Mouse (Mus musculus): ENCODE data around the gene Ccdc106.

Ccdc106 gene

GRCm38 (mm10) chr7:5081241-5081640 is 60.9 kb downstream of the Ccdc106 start:
- no peak for DNase-seq

- no peak for DNase-seq
Measured at GRCm38 (mm10) chr7:5081939-5082338, 61.6 kb downstream of the Ccdc106 start.

GRCm38 (mm10) chr7:5083325-5084105 is 63.2 kb downstream of the Ccdc106 start:
- no peak for DNase-seq

GRCm38 (mm10) chr7:5085512-5085911 is 65.2 kb downstream of the Ccdc106 start:
- DNase-seq = no peak

GRCm38 (mm10) chr7:5086921-5087440 is 66.6 kb downstream of the Ccdc106 start:
- DNase-seq = peak; percentile 21 to 24

GRCm38 (mm10) chr7:5087886-5088285 is 67.5 kb downstream of the Ccdc106 start:
- DNase-seq = no peak

GRCm38 (mm10) chr7:5089853-5090252 is 69.5 kb downstream of the Ccdc106 start:
- no peak for DNase-seq

GRCm38 (mm10) chr7:5091008-5091728 is 70.8 kb downstream of the Ccdc106 start:
- DNase-seq = no peak

GRCm38 (mm10) chr7:5092381-5092780 is 72.0 kb downstream of the Ccdc106 start:
- DNase-seq = no peak

- DNase-seq = peak; percentile 28 to 38
Measured at GRCm38 (mm10) chr7:5092831-5093510, 72.6 kb downstream of the Ccdc106 start.

GRCm38 (mm10) chr7:5098769-5099168 is 78.4 kb downstream of the Ccdc106 start:
- no peak for DNase-seq

GRCm38 (mm10) chr7:5099796-5100195 is 79.4 kb downstream of the Ccdc106 start:
- DNase-seq = no peak

GRCm38 (mm10) chr7:5101066-5101663 is 80.8 kb downstream of the Ccdc106 start:
- DNase-seq = no peak

GRCm38 (mm10) chr7:5102564-5102963 is 82.2 kb downstream of the Ccdc106 start:
- DNase-seq = no peak

- no peak for DNase-seq
Measured at GRCm38 (mm10) chr7:5108272-5108671, 87.9 kb downstream of the Ccdc106 start.

- DNase-seq = no peak
Measured at GRCm38 (mm10) chr7:5109301-5109700, 88.9 kb downstream of the Ccdc106 start.

Data from kidney, postnatal 4 days (tissue).